Mouse (Mus musculus): Measurements from ENCODE around the gene Hnf4a. TPM values are rescaled to one million over a fixed set of nuclear protein-coding genes. Genes with fewer than 3 reads are reported as not detected.

Gene Hnf4a
- total RNA-seq, 2 experiments from 2014 or later = not detected

DNA sequence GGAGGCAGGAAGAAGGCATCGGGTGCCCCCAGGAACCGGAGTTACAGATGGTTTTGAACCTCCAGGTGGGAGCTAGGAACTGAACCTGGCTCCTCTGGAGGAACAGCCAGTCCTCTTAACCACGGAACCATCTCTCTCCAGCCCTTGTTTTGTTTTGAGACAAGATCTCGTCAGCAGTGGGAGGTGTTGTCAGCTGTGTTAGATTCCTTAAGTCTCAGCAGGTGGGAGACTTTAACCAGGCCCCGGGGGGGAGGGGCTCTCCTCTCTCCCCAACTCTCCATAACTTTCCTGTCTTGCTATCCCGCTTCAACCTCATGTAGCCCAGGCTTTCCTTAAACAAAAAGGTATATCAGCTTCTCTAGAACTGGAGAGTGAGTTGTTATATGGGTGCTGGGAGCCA lies 12.2 kb upstream of the Hnf4a start:
- DNase-seq = no peak
- intact Hi-C loops (cut with DNase I) = no loop called here
- Histone ChIP-seq H3K4me3 (no peak overlapping the region), H3K27ac (no peak overlapping the region)
- no peak for TF ChIP-seq CTCF (IDR thresholded peaks at IDR 0.05)

- Histone ChIP-seq H3K4me3 (no peak overlapping the region), H3K27ac (no peak overlapping the region)
- intact Hi-C loops (cut with DNase I) = no loop called here
- TF ChIP-seq CTCF (IDR thresholded peaks at IDR 0.05) = no peak
- DNase-seq = no peak
These were observed 4.4 kb upstream of the Hnf4a start for GRCm38 (mm10) chr2:163502219-163502618.

- no peak for DNase-seq
- TF ChIP-seq CTCF (IDR thresholded peaks at IDR 0.05) = no peak
- intact Hi-C loops (cut with DNase I) = no loop called here
- Histone ChIP-seq H3K4me3 (no peak overlapping the region), H3K27ac (no peak overlapping the region)
These were observed 3.4 kb upstream of the Hnf4a start for GRCm38 (mm10) chr2:163503191-163503590.

DNA sequence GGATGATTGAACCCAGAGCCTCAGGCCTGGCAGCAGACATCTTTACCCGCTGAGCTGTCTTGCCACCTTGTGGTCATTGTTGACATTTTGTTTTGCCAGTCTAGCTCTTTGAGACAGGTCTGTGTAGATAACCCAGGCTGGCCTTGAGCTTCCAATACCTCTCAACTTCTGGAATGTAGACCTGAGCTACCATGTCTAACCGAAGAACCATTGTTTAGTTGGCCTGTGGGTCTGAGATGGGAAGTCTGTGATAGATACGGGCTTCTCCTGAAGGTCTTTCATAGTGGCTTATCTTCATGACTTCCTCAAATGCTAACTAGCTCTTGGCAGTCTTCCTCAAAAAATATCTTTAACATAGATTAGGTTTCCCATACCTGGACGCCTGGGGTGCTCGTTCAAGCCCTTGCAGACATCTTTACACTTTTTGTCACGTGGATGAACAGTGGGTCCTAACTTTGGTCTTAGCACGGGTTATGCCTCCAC lies 19.2 kb downstream of the Hnf4a start:
- TF ChIP-seq CTCF (IDR thresholded peaks at IDR 0.05) = peak; percentile 12; the same call in 1 of the 2 replicates
- intact Hi-C loops (cut with DNase I) = no loop called here

GRCm38 (mm10) chr2:163527497-163527896 lies 20.9 kb downstream of the Hnf4a start:
- TF ChIP-seq CTCF (IDR thresholded peaks at IDR 0.05) = no peak
- no peak for DNase-seq
- H3K27ac ChIP-seq = no peak overlapping the region
- intact Hi-C loops (cut with DNase I) = no loop called here
- no peak overlapping the region for H3K4me3 ChIP-seq

More for the DNA sequence above, 19.2 kb downstream of the Hnf4a start:
- no peak for DNase-seq
- no peak overlapping the region for H3K27ac ChIP-seq
- H3K4me3 ChIP-seq = no peak overlapping the region

DNA sequence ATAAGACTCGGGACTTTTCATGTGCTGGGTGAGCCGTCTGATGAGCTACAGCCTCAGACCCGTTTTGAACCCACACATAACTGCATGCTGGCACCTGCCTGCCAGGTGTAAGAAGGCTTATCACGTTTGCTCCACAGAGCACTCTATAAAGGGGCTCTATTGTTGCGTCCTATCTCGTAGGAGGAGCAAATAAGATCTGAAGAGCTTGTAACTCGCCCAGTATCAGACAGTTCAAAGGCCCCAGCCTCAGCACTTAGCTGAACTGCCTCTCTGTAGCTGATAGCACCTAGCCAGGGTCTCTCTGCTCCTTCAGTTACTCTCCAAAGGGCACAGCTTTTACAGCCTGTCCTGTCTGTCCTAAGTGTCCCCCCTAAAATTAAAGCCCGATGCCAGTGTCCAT lies 23.8 kb downstream of the Hnf4a start:
- Histone ChIP-seq H3K4me3 (no peak overlapping the region), H3K27ac (no peak overlapping the region)
- intact Hi-C loops (cut with DNase I) = loop anchor here (10.0 kb wide), 1 partner anchor 194 kb away; no protein-coding TSS in a partner anchor
- no peak for TF ChIP-seq CTCF (IDR thresholded peaks at IDR 0.05)
- DNase-seq = no peak

GRCm38 (mm10) chr2:163531917-163532316 lies 25.3 kb downstream of the Hnf4a start:
- peak; percentile 87 for DNase-seq
- peak; percentile 98 for TF ChIP-seq CTCF (IDR thresholded peaks at IDR 0.05)
- intact Hi-C loops (cut with DNase I) = loop anchor here (10.0 kb wide), 1 partner anchor 193 kb away; no protein-coding TSS in a partner anchor

DNA sequence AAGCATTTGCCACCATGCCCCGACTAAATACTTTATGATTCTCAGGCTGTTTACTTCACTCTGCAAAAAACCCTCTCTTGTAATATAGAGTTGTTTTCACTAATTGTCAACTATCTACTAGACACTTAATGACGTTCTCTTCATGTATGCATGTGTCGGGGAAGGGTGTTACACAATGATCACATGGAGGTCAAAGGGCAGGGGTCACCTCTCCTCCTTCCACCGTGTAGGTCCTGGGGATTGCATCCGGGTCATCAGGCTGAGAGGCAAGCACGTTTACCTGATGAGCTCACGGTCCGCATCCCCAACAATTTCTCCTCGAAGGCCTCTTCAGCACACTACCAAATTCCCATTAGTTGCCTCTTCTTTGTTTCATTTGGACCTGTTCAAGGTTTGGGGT lies 26.6 kb downstream of the Hnf4a start:
- intact Hi-C loops (cut with DNase I) = loop anchor here (10.0 kb wide), 1 partner anchor 192 kb away; no protein-coding TSS in a partner anchor
- Histone ChIP-seq H3K27ac (no peak overlapping the region), H3K4me3 (no peak overlapping the region)
- no peak for TF ChIP-seq CTCF (IDR thresholded peaks at IDR 0.05)
- DNase-seq = no peak

More at GRCm38 (mm10) chr2:163531917-163532316, 25.3 kb downstream of the Hnf4a start:
- H3K27ac ChIP-seq = no peak overlapping the region
- no peak overlapping the region for H3K4me3 ChIP-seq

DNA sequence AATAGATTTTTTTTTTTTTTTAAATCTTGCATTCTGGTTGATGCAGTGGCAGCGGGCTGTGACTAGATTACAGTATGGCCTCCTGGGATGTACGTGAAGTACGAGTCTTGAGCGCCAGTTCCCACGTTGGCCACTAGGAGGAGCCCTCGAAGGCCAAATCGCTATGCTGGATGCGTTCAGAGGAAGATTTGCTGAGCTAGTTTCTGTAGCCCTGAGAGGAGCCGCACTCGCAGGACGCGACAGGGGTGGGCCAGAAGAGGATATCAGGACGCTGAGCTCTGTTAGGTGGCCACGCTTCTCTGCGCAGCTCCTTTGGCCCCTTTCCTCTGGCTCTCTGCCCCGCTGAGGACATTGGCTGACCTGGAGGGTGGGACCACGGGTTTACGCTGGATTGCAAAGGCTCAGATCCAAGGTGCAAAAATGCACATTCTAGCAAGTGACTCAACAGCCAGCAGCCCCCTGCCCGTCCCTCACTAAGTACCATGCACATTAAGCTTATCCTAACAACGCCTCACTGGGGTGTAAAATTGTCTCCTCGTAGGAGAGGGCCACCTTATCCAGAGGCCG lies 28.4 kb downstream of the Hnf4a start:
- Histone ChIP-seq H3K4me3 (peak overlapping the region; percentile 50), H3K27ac (peak overlapping the region; percentile 53; the same call in 1 of the 2 replicates)
- peak; percentile 87 for DNase-seq
- intact Hi-C loops (cut with DNase I) = loop anchor here (2.0 to 10.0 kb wide), 2 partner anchors 64 to 190 kb away; no protein-coding TSS in a partner anchor
- TF ChIP-seq CTCF (IDR thresholded peaks at IDR 0.05) = peak; percentile 95

GRCm38 (mm10) chr2:163537443-163537842 lies 30.8 kb downstream of the Hnf4a start:
- no peak for TF ChIP-seq CTCF (IDR thresholded peaks at IDR 0.05)
- DNase-seq = no peak
- intact Hi-C loops (cut with DNase I) = loop anchor here (10.0 kb wide), 1 partner anchor 187 kb away; no protein-coding TSS in a partner anchor
- H3K27ac ChIP-seq = no peak overlapping the region
- H3K4me3 ChIP-seq = no peak overlapping the region

GRCm38 (mm10) chr2:163538410-163538809 lies 31.8 kb downstream of the Hnf4a start:
- DNase-seq = no peak
- Histone ChIP-seq H3K27ac (no peak overlapping the region), H3K4me3 (no peak overlapping the region)
- intact Hi-C loops (cut with DNase I) = loop anchor here (10.0 kb wide), 1 partner anchor 186 kb away; no protein-coding TSS in a partner anchor
- TF ChIP-seq CTCF (IDR thresholded peaks at IDR 0.05) = no peak

GRCm38 (mm10) chr2:163539321-163540040 lies 32.9 kb downstream of the Hnf4a start:
- no peak for DNase-seq
- intact Hi-C loops (cut with DNase I) = loop anchor here (10.0 kb wide), 1 partner anchor 185 kb away; no protein-coding TSS in a partner anchor
- no peak for TF ChIP-seq CTCF (IDR thresholded peaks at IDR 0.05)

More at GRCm38 (mm10) chr2:163539321-163540040, 32.9 kb downstream of the Hnf4a start:
- no peak overlapping the region for H3K27ac ChIP-seq
- no peak overlapping the region for H3K4me3 ChIP-seq
